Mouse (Mus musculus) brain, embryonic 14.5 days (tissue): ENCODE results near the gene Ddx49.

ENCODE experiments used
- CTCF ChIP-seq: fragments of 200-500 bp; IDR thresholded peaks from 2 replicates; pipeline ENCODE4 v1.5.1; 2012; ENCODE audit warnings: inconsistent platforms, mild to moderate bottlenecking, moderate library complexity, borderline replicate concordance; ENCODE audit not compliant: insufficient read depth, insufficient read length; ENCODE audit errors: extremely low read depth
- POLR2A ChIP-seq: fragments of 200-500 bp; IDR thresholded peaks from 2 replicates; pipeline ENCODE4 v1.6.1; 2012; ENCODE audit warnings: mild to moderate bottlenecking, inconsistent platforms, borderline replicate concordance; ENCODE audit not compliant: poor library complexity, insufficient read depth, insufficient read length, severe bottlenecking; ENCODE audit errors: extremely low read depth

DNA sequence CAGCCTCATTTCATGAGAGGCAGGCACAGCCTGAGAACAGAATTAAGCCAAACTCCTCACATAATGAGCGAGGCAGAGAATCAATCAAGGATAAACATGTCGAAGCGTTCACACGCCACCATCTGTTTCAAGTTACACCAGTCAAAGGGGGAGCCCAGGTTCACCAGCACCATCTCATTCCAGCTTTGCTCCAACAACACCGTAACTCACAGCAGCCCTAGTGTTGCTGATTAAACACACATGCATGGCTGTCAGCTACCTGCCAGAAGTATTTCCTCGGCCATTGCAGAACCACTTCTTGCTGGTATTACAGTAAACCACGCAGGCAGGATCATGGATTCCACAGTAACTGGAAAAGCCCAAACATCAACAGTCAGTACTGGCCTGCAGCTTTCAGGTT, 40.8 kb upstream of the Ddx49 start:
- TF ChIP-seq POLR2A (no peak), CTCF (no peak)
